ENCODE assay signal across 8 mouse cellular contexts in the genomic region with DNA sequence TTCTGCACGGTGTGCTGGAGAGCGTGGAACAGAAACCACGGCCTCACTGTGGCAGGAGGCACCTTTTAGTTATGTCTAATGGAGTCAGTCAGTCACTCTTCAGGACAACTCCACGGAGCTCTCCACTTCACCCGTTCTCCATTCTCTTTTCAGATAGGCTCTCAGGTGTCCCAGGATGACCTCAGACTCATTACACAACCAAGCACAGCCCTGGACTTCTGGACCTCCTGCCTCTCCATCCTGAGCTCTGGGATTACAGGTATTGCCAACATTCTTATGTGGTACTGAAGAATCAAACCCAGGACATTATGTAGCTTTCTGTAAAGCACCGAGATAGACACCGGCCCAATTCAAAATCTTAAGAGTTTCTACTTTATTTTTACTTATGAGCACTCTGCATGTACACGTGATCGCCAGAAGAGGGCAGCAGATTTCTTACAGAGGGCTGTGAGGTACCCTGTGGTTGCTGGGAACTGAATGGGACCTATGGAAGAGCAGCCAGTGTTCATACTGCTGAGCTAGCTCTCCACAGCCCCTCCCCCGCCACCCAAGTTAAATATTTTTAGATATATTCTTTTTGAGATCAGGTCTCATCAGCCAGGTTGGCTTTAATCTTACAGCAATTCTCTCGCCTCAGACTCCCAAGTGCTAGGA. TPM values are rescaled to one million over a fixed set of nuclear protein-coding genes. Genes with fewer than 3 reads are reported as not detected.
DNase-seq lines count a peak whose midpoint lies in the region; ATAC-seq and TF ChIP-seq lines count a peak whose summit lies in the region.

No protein-coding gene starts in this region.

- no peak for TF ChIP-seq POLR2A in testis, adult 2 months (IDR thresholded peaks at IDR 0.05; ENCODE audit: control insufficient read depth, low read depth, low read length)

- H3K36me3 ChIP-seq in testis, adult 2 months (ENCODE audit: control insufficient read depth, insufficient read depth, low read length), result no peaks in the 10 kb centered on the region; the same call in 1 of the 2 replicates
- H3K36me3 ChIP-seq in intestine, embryonic 15.5 days, result peaks cover 3% of the 10 kb centered on the region; the same call in 1 of the 2 replicates
- H3K36me3 ChIP-seq in liver, embryonic 16.5 days (ENCODE audit: control insufficient read depth, insufficient read depth), result peaks cover 20% of the 10 kb centered on the region

- no peak overlapping the region for H3K4me2 ChIP-seq in intestine, embryonic 15.5 days (replicated peaks)
- no peak overlapping the region for H3K4me2 ChIP-seq in liver, embryonic 16.5 days (ENCODE audit: low read depth, low read length)

- ATAC-seq in intestine, embryonic 15.5 days, result peak; percentile 71; the same call in 1 of the 2 replicates
- ATAC-seq in liver, embryonic 16.5 days (ENCODE audit: low read depth), result peak; percentile 47

- 69% methylated on average over 11 of the region's 11 CpGs for WGBS in intestine, embryonic 15.5 days
- 55% methylated on average over 11 of the region's 11 CpGs for WGBS in liver, embryonic 16.5 days (ENCODE audit: insufficient replicate concordance)

- no peak overlapping the region for H3K4me3 ChIP-seq in testis, adult 2 months (ENCODE audit: control insufficient read depth, low read depth, low read length)
- H3K4me3 ChIP-seq in intestine, embryonic 15.5 days (replicated peaks), result no peak overlapping the region
- no peak overlapping the region for H3K4me3 ChIP-seq in liver, embryonic 16.5 days (ENCODE audit: low read depth, low read length)

- H3K27me3 ChIP-seq in testis, adult 2 months (ENCODE audit: control insufficient read depth, insufficient read depth, low read length), result no peaks in the 10 kb centered on the region
- H3K27me3 ChIP-seq in intestine, embryonic 15.5 days (replicated peaks), result no peaks in the 10 kb centered on the region
- H3K27me3 ChIP-seq in liver, embryonic 16.5 days (ENCODE audit: control insufficient read depth, insufficient read depth, low read depth, low read length), result no peaks in the 10 kb centered on the region

- peak; percentile 13; the same call in 1 of the 2 replicates for TF ChIP-seq CTCF in testis, adult 2 months (IDR thresholded peaks at IDR 0.05; ENCODE audit: control insufficient read depth, insufficient read depth, insufficient replicate concordance, low read depth, low read length)

- peak; percentile 44 for DNase-seq in adrenal gland, adult 2 months
- no peak for DNase-seq in adrenal gland, adult 18-20 months (ENCODE audit: low spot score in 2 of 2)
- DNase-seq in testis, postnatal 14 days (ENCODE audit: low spot score), result no peak
- DNase-seq in embryo, embryonic 10 days (ENCODE audit: low spot score), result peak; percentile 89
- peak; percentile 81 for DNase-seq in retina, postnatal 1 day

- no peak overlapping the region for H3K27ac ChIP-seq in testis, adult 2 months (ENCODE audit: control insufficient read depth, insufficient read depth, low read depth, low read length)
- H3K27ac ChIP-seq in intestine, embryonic 15.5 days, result no peak overlapping the region
- H3K27ac ChIP-seq in liver, embryonic 16.5 days (ENCODE audit: low read length), result no peak overlapping the region

- H3K9me3 ChIP-seq in intestine, embryonic 15.5 days, result no peaks in the 10 kb centered on the region
- H3K9me3 ChIP-seq in liver, embryonic 16.5 days (replicated peaks; ENCODE audit: control insufficient read depth, low read length), result no peaks in the 10 kb centered on the region

- H3K4me1 ChIP-seq in testis, adult 2 months (ENCODE audit: control insufficient read depth, insufficient read depth, low read length), result no peaks in the 10 kb centered on the region
- H3K4me1 ChIP-seq in intestine, embryonic 15.5 days (replicated peaks), result no peaks in the 10 kb centered on the region
- peaks cover 3% of the 10 kb centered on the region for H3K4me1 ChIP-seq in liver, embryonic 16.5 days (ENCODE audit: control insufficient read depth, low read depth, low read length)

- no peak overlapping the region for H3K9ac ChIP-seq in intestine, embryonic 15.5 days
- H3K9ac ChIP-seq in liver, embryonic 16.5 days (ENCODE audit: low read depth, low read length), result no peak overlapping the region

RNA-seq across cellular contexts. Expression of a gene that starts 16.9 kb away (rescaled TPM):
- 1 to 10 TPM; 2.5 to 4.1 TPM for total RNA-seq in adrenal gland, adult 2 months (2021)
- polyA plus RNA-seq in adrenal gland, adult 2 months (2012; rRNA removed), result 6.6 TPM in 2 replicates
- 1 to 10 TPM; 3.4 to 3.6 TPM for total RNA-seq in adrenal gland, adult 18-20 months (2021)
- 3.4 and 5.2 TPM in 2 replicates for polyA plus RNA-seq in testis, adult 2 months (2012; rRNA removed)
- 3.3 and 5.1 TPM in 2 replicates for polyA plus RNA-seq in intestine, embryonic 15.5 days (2015; fragmentation: Nextera tagmentation; extraction: Ambion mirVana)
- polyA plus RNA-seq in liver, embryonic 16.5 days (2015; fragmentation: Nextera tagmentation; extraction: Ambion mirVana), result 28.0 and 32.9 TPM in 2 replicates

RNA-seq across cellular contexts. Expression of a gene that starts 39.4 kb away (rescaled TPM):
- total RNA-seq in adrenal gland, adult 2 months (2021), result 1 to 10 TPM; 2.8 to 8.3 TPM
- polyA plus RNA-seq in adrenal gland, adult 2 months (2012; rRNA removed), result 18.1 and 22.9 TPM in 2 replicates
- total RNA-seq in adrenal gland, adult 18-20 months (2021), result 1 to 10 TPM; 3.4 to 3.5 TPM
- polyA plus RNA-seq in testis, adult 2 months (2012; rRNA removed), result 0.88 and 1.2 TPM in 2 replicates
- polyA plus RNA-seq in intestine, embryonic 15.5 days (2015; fragmentation: Nextera tagmentation; extraction: Ambion mirVana), result 3.2 and 3.5 TPM in 2 replicates
- polyA plus RNA-seq in liver, embryonic 16.5 days (2015; fragmentation: Nextera tagmentation; extraction: Ambion mirVana), result 0.20 and 0.34 TPM in 2 replicates

RNA-seq across cellular contexts. Expression of a gene that starts 56.7 kb away (rescaled TPM):
- total RNA-seq in adrenal gland, adult 2 months (2021), result 100 to 1,000 TPM; 165 to 211 TPM
- polyA plus RNA-seq in adrenal gland, adult 2 months (2012; rRNA removed), result 251 and 310 TPM in 2 replicates
- total RNA-seq in adrenal gland, adult 18-20 months (2021), result 100 to 1,000 TPM; 156 to 181 TPM
- 21.1 TPM in 2 replicates for polyA plus RNA-seq in testis, adult 2 months (2012; rRNA removed)
- 156 and 171 TPM in 2 replicates for polyA plus RNA-seq in intestine, embryonic 15.5 days (2015; fragmentation: Nextera tagmentation; extraction: Ambion mirVana)
- polyA plus RNA-seq in liver, embryonic 16.5 days (2015; fragmentation: Nextera tagmentation; extraction: Ambion mirVana), result 103 and 118 TPM in 2 replicates

Comparison
In these comparisons a context has a peak if more than half of its experiments do, and no peak if none do; other contexts are left out.
1. DNase-seq: peak in adrenal gland, adult 2 months (single experiment), embryo, embryonic 10 days (single experiment) and retina, postnatal 1 day (single experiment); none in adrenal gland, adult 18-20 months (0 of 2) and testis, postnatal 14 days (single experiment).